Mouse (Mus musculus): ENCODE results near the gene Vhl. TPM values are rescaled to one million over a fixed set of nuclear protein-coding genes. Genes with fewer than 3 reads are reported as not detected.

The Vhl gene
- total RNA-seq, 2 experiments from 2014 or later: 6.8 to 7.0 TPM

Other genes starting within 250 kb of the Vhl start
- 10 to 100 TPM; 14.4 to 15.8 TPM for gene Tada3, start 246.1 kb upstream of the Vhl start, total RNA-seq (2021)
- 10 to 100 TPM; 66.6 to 66.9 TPM for gene Arpc4, start 245.8 kb upstream of the Vhl start, total RNA-seq (2021)
- 1 to 10 TPM; 1.3 TPM for gene Ttll3, start 234.7 kb upstream of the Vhl start, total RNA-seq (2021)
- 10 to 100 TPM; 11.1 to 13.3 TPM for gene Rpusd3, start 204.6 kb upstream of the Vhl start, total RNA-seq (2021)
- gene Cidec, start 188.2 kb upstream of the Vhl start, total RNA-seq (2021): 1 to 10 TPM in 1 of 2 experiments, under 1 TPM in 1; 0.51 to 2.7 TPM
- gene Jagn1, start 181.4 kb upstream of the Vhl start, total RNA-seq (2021): 10 to 100 TPM; 28.6 to 32.4 TPM
- gene Il17re, start 165.5 kb upstream of the Vhl start, total RNA-seq (2021): under 1 TPM; 0.31 to 0.49 TPM
- gene Il17rc, start 152.5 kb upstream of the Vhl start, total RNA-seq (2021): 1 to 10 TPM; 6.8 TPM
- 10 to 100 TPM; 37.1 to 39.6 TPM for gene Creld1, start 140.7 kb upstream of the Vhl start, total RNA-seq (2021)
- gene Prrt3, start 122.0 kb upstream of the Vhl start, total RNA-seq (2021): under 1 TPM; 0.11 to 0.12 TPM
- gene Emc3, start 92.3 kb upstream of the Vhl start, total RNA-seq (2021): 10 to 100 TPM; 56.2 to 61.0 TPM
- gene Fancd2, start 92.3 kb upstream of the Vhl start, total RNA-seq (2021): 1 to 10 TPM; 1.3 to 1.8 TPM
- not detected for gene Fancd2os, start 23.2 kb upstream of the Vhl start, total RNA-seq (2021)
- 10 to 100 TPM; 42.8 to 52.4 TPM for gene Brk1, start 19.2 kb upstream of the Vhl start, total RNA-seq (2021)
- 1 to 10 TPM; 4.7 to 4.8 TPM for gene Irak2, start 14.5 kb downstream of the Vhl start, total RNA-seq (2021)
- gene Tatdn2, start 73.1 kb downstream of the Vhl start, total RNA-seq (2021): 10 to 100 TPM; 25.7 to 29.1 TPM
- under 1 TPM in 1 of 2 experiments, not detected in 1; 0.37 TPM for gene Ghrl, start 95.9 kb downstream of the Vhl start, total RNA-seq (2021)
- 10 to 100 TPM; 68.9 to 78.7 TPM for gene Sec13, start 116.8 kb downstream of the Vhl start, total RNA-seq (2021)

Measured in gastrocnemius, postnatal 14 days (tissue).